Mouse (Mus musculus) limb, embryonic 11.5 days (tissue): ENCODE data around the gene Wipf3. TPM values are rescaled to one million over a fixed set of nuclear protein-coding genes. Genes with fewer than 3 reads are reported as not detected.

Experiments used
- ATAC-seq: fragments of 200-750 bp; cut with Nextera tagmentation; 2 replicates; pipeline ENCODE4 v1.8.0; 2017; ENCODE audit warnings: low read depth; ENCODE audit not compliant: insufficient number of reproducible peaks, low FRiP score, low TSS enrichment
- DNase-seq: peaks from one replicate; pipeline ENCODE4 v3.0.0-alpha.2; 2015; ENCODE audit warnings: low spot score
- H3K27ac ChIP-seq: fragments of 300-500 bp; sonication (generic); replicated peaks from 2 replicates; pipeline ENCODE4 v1.5.1; 2014; ENCODE audit warnings: low read depth, mild to moderate bottlenecking, low read length
- H3K27me3 ChIP-seq: fragments of 300-500 bp; sonication (generic); 2 replicates; pipeline ENCODE4 v1.6.1; 2014; ENCODE audit warnings: mild to moderate bottlenecking, low read length, mixed read lengths; ENCODE audit not compliant: control insufficient read depth, insufficient read depth
- H3K36me3 ChIP-seq: fragments of 300-500 bp; sonication (generic); 2 replicates; pipeline ENCODE4 v1.6.1; 2014; ENCODE audit warnings: mild to moderate bottlenecking, low read length, moderate library complexity, mixed read lengths; ENCODE audit not compliant: control insufficient read depth, insufficient read depth
- H3K4me1 ChIP-seq: fragments of 300-500 bp; sonication (generic); 2 replicates; pipeline ENCODE4 v1.6.1; 2014; ENCODE audit warnings: low read length, mixed read lengths; ENCODE audit not compliant: control insufficient read depth, insufficient read depth
- H3K4me2 ChIP-seq: fragments of 300-500 bp; sonication (generic); 2 replicates; pipeline ENCODE4 v1.6.1; 2014; ENCODE audit warnings: low read depth, mild to moderate bottlenecking, moderate library complexity; ENCODE audit not compliant: severe bottlenecking
- H3K4me3 ChIP-seq: fragments of 300-500 bp; sonication (generic); 2 replicates; pipeline ENCODE4 v1.5.1; 2014; ENCODE audit warnings: low read depth, low read length
- H3K9ac ChIP-seq: fragments of 300-500 bp; sonication (generic); 2 replicates; pipeline ENCODE4 v1.6.1; 2014; ENCODE audit warnings: mild to moderate bottlenecking, low read length
- H3K9me3 ChIP-seq: fragments of 300-500 bp; sonication (generic); 2 replicates; pipeline ENCODE4 v1.6.1; 2016; ENCODE audit warnings: low read length; ENCODE audit not compliant: control insufficient read depth
- WGBS: fragments of 180-500 bp; shearing (Covaris S2); extraction: QIAGEN DNeasy Blood & Tissue Kit; methylation state at CpG from one replicate; pipeline ENCODE4 v1.1.7; 2014; 5-methylcytosine and 5-hydroxymethylcytosine counted together
- polyA plus RNA-seq: library from polyadenylated mRNA; unstranded; fragments of >200 nt; fragmentation: Nextera tagmentation; extraction: Ambion mirVana; gene quantifications from 2 replicates; pipeline ENCODE4 v1.2.1, GENCODE M21; 2014

The Wipf3 gene
- 0.54 and 0.95 TPM in 2 replicates for polyA plus RNA-seq

DNA sequence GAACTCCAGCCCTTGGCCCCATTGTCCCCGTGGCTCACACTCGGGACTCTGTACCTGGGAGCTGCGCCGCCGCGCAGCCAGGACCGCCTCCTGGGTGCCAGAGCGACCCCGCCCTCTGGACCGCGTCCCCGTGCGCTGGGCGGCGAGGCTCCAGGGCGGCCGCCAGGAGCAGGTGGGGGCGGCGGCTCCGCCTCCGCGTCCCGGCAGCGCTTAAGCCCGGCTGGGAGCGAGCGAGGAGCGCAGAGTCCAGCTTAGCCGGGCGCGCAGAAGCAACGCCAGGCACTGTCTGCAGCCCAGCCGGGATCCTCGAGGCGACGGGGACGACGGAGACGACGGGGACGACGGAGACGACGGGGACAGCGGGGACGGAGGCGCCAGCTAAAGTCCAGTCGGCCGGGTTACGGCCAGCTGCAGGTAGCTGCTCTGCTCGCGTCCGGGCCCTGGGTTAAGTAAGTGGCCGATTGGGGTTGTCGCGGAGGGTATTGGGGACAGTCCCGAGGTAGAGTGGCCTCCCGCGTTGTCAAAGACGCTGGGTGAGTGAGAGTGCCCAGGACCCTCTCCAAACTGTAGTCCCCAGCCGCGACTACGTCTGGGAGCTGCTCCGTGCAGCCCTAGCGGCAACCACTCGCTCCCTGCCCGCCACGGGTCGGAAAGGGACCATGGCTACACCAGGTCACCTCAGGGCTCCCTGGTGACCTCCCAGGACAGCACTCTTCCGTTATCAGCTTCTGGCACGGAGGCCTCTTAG is at the start of gene Wipf3:
Gene Wipf3, plus strand, starts transcription at position 157 of the 748 bp plus-strand sequence.
- Histone ChIP-seq H3K9ac (peak within 1 kb of the TSS; percentile 59), H3K27ac (no peak within 1 kb of the TSS), H3K4me1 (peaks cover 7% of the 10 kb centered on the region), H3K36me3 (no peaks in the 10 kb centered on the region), H3K27me3 (peaks cover 6% of the 10 kb centered on the region), H3K9me3 (no peaks in the 10 kb centered on the region), H3K4me2 (peak within 1 kb of the TSS; percentile 97), H3K4me3 (peak within 1 kb of the TSS; percentile 53)
- under 1% methylated on average over 69 of the region's 71 CpGs for WGBS
- DNase-seq (peak; percentile 68), ATAC-seq (peak; percentile 62; the same call in 1 of the 2 replicates)

DNA sequence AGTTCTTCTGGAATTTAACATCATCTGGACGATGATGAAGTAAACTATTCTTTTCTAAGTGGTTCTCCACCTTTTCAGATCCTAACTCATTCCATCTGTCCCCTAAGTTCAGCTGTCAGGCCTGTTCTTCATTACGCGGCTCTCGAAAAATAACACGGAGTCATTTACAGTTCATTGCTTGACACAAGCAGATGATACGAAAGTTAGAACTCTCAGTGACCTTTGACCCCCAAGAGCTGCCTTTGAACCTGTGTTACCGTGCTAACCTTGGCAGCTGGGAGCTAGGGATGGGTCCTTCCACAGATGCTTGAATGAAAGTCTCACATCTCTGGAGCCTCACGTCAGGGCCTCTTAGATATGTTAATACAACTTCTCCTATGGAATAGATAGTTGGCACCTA is 46.8 kb upstream of the Wipf3 start:
- no peak overlapping the region for H3K9ac ChIP-seq
- H3K9me3 ChIP-seq = no peaks in the 10 kb centered on the region
- H3K4me1 ChIP-seq = peaks cover 19% of the 10 kb centered on the region; the same call in 1 of the 2 replicates
- no peak overlapping the region for H3K4me3 ChIP-seq
- H3K27ac ChIP-seq = no peak overlapping the region
- no peaks in the 10 kb centered on the region for H3K27me3 ChIP-seq
- H3K36me3 ChIP-seq = no peaks in the 10 kb centered on the region
- WGBS = 9% methylated on average over 8 of the region's 8 CpGs
- DNase-seq (peak; percentile 72), ATAC-seq (no peak)
- H3K4me2 ChIP-seq = no peak overlapping the region

DNA sequence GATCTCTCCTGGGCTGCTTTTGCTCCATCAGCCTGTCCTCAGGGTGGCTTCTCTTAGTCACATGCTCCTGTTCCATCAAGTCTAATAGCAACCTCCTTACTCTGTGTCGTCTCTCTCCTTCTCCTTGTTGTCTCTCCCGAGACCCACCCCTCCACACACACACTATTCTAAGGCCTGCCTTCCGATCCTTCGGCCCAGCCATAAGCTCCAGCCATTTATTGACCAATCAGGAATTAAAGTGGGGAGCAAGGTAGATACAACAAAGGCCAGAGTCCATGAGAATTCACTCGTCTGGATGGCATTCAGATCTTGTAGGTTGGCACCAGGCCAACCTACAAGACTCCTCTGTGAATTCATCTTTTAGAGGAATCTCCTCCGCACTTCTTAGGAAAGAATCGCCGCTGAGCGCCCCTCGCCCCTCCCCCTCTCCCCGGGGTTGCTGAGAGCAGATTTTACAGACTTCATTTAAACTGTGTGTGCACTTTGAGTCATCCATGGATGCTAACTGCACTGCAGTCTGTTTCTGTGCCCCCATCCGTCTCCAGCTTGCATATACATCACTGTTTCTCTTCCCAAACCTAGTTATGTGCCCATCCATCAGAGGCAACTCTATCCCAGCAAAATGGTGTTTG is 45.4 kb upstream of the Wipf3 start:
- Histone ChIP-seq H3K4me2 (no peak overlapping the region), H3K36me3 (no peaks in the 10 kb centered on the region), H3K4me3 (no peak overlapping the region), H3K27me3 (no peaks in the 10 kb centered on the region), H3K27ac (no peak overlapping the region), H3K9ac (no peak overlapping the region), H3K9me3 (no peaks in the 10 kb centered on the region), H3K4me1 (peaks cover 22% of the 10 kb centered on the region; the same call in 1 of the 2 replicates)
- ATAC-seq (no peak), DNase-seq (no peak)
- 68% methylated on average over 12 of the region's 12 CpGs for WGBS

DNA sequence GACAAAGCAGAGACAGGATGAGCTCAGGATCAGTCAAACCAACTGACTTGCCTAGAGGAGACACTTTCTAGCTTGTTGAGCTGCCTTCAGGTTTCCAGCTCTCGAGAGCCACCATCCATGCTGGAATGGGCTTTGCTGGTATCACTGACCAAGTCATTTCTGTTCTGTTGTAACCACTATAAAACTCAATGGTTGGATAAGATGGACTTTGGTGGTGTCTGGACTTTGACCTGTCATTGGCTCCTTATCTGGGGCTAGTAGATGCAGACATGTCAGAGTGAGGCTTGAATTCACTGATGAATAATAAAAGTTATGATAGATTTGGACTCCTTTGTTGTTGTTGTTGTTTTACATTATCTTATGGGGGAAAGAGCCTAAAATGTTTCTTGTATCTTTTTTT is 44.6 kb upstream of the Wipf3 start:
- DNase-seq = no peak
- peaks cover 23% of the 10 kb centered on the region; the same call in 1 of the 2 replicates for H3K4me1 ChIP-seq

DNA sequence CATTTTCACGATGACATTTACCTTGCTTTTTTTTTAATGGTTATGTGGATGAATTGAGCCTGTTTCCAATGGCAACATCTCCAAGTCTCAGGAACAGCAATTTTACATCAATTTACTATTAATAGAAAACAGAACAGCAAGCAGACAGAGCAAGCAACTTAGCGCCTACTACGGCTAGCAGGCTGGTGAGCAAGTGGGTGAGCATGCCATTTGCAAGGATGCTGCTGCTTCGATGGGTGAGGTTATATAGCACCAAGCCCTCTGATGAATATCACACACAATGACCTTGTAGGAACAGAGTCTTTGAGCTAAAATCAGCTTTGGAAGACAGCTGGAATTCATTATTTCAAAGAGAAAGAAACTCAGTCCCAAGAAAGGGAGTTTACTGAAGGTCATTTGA is 43.0 kb upstream of the Wipf3 start:
- no peak for ATAC-seq
- no peak overlapping the region for H3K4me2 ChIP-seq
- no peak overlapping the region for H3K27ac ChIP-seq
- DNase-seq = no peak
- no peak overlapping the region for H3K4me3 ChIP-seq
- H3K4me1 ChIP-seq = peaks cover 23% of the 10 kb centered on the region; the same call in 1 of the 2 replicates
- 40% methylated on average over 4 of the region's 4 CpGs for WGBS
- no peaks in the 10 kb centered on the region for H3K36me3 ChIP-seq
- H3K27me3 ChIP-seq = no peaks in the 10 kb centered on the region
- H3K9me3 ChIP-seq = no peaks in the 10 kb centered on the region
- H3K9ac ChIP-seq = no peak overlapping the region

More for the DNA sequence above, 44.6 kb upstream of the Wipf3 start:
- Histone ChIP-seq H3K9ac (no peak overlapping the region), H3K27me3 (no peaks in the 10 kb centered on the region), H3K9me3 (no peaks in the 10 kb centered on the region), H3K4me2 (no peak overlapping the region), H3K27ac (no peak overlapping the region), H3K36me3 (no peaks in the 10 kb centered on the region), H3K4me3 (no peak overlapping the region)
- WGBS = 89% methylated on average over 1 of the region's 1 CpGs
- ATAC-seq = no peak

DNA sequence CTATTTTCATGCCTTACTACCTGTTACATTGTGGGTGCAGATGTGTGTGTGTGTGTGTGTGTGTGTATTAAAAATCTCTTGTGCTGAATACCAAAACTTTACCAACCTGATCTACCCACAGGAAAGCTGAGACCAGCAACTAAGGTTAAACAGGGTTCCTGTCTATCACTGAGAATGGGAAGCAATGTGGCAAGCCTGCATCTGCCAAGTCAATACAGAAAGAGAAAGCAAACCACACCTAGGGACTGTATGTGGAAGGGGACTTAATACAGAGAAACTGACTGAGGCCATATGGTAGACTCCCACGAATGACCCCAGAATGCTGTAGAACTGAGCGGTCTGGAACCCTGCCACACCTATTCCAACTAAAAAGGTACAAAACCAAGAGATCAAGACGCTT is 42.4 kb upstream of the Wipf3 start:
- Histone ChIP-seq H3K4me2 (no peak overlapping the region), H3K36me3 (no peaks in the 10 kb centered on the region), H3K27ac (no peak overlapping the region), H3K4me1 (peaks cover 23% of the 10 kb centered on the region; the same call in 1 of the 2 replicates), H3K4me3 (no peak overlapping the region), H3K9me3 (no peaks in the 10 kb centered on the region), H3K27me3 (no peaks in the 10 kb centered on the region), H3K9ac (no peak overlapping the region)
- WGBS = 89% methylated on average over 3 of the region's 3 CpGs
- ATAC-seq = no peak
- no peak for DNase-seq

DNA sequence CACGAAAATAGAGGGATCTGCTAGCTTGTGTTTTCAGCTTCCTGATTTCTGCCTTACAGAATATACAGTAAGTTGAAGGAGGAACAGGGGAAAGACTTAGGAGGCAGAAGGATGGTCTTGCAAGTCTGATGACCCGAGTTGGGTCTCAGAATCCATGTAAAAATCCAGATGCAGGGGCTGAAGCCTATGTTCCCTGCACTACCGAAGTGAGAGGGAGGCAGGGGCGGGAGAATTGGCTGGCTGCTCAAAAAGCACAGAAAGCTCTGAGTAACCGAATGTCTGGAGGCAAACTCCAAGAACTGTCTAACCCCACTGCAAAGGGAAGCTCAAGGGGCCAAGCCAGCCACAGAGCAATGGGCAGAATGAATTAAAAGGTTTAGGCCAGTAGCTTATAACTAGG is 41.7 kb upstream of the Wipf3 start:
- Histone ChIP-seq H3K4me1 (peaks cover 22% of the 10 kb centered on the region; the same call in 1 of the 2 replicates), H3K27me3 (no peaks in the 10 kb centered on the region), H3K9me3 (no peaks in the 10 kb centered on the region), H3K9ac (no peak overlapping the region), H3K4me2 (no peak overlapping the region), H3K36me3 (no peaks in the 10 kb centered on the region), H3K4me3 (no peak overlapping the region), H3K27ac (no peak overlapping the region)
- 78% methylated on average over 5 of the region's 5 CpGs for WGBS
- ATAC-seq (no peak), DNase-seq (no peak)

DNA sequence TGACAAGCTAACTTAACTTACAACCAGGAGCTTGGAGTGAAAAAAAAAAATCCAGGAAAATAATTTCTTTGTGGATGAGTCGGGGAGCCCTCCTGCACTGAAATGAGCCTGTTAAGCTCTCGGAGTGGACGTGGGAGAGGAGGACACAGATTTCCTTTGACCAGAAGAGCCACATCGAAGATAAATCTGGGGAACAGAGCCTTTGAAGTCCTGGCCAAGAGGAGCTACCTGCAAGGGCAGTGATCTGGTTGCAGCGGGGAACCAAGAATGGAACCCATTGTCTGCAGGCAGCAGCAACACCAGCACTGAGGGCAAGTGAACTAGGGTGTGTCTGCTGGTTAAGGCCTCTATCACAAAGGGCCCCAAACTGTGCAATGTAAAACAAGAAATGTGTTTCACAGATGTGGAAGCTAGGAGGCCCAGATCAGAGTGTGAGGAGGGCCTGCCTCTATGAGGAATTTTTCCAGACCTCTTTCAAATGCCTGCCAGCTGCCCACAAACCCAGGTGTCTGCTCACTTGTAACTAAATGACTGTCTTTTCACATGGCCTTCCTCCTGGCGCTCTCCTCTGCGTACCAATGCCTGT is 40.6 kb upstream of the Wipf3 start:
- DNase-seq = peak; percentile 50
- Histone ChIP-seq H3K4me1 (peaks cover 21% of the 10 kb centered on the region; the same call in 1 of the 2 replicates), H3K27ac (0 out of 2 replicates have a peak overlapping the region, but pooled peaks have one; percentile 30), H3K9me3 (no peaks in the 10 kb centered on the region), H3K4me2 (no peak overlapping the region), H3K4me3 (no peak overlapping the region), H3K9ac (no peak overlapping the region), H3K36me3 (no peaks in the 10 kb centered on the region), H3K27me3 (no peaks in the 10 kb centered on the region)
- ATAC-seq = peak; percentile 54; the same call in 1 of the 2 replicates
- WGBS = 67% methylated on average over 7 of the region's 7 CpGs
